Mouse (Mus musculus) lung, postnatal 10 days (tissue): ENCODE data around the gene Ttn.

Source experiments
- DNase-seq: peaks from one replicate; pipeline ENCODE4 v3.0.0; 2021

Ttn gene

GRCm38 (mm10) chr2:76817796-76818195 is 164.6 kb downstream of the Ttn start:
- DNase-seq = no peak

GRCm38 (mm10) chr2:76814048-76814817 is 168.1 kb downstream of the Ttn start:
- DNase-seq = no peak

GRCm38 (mm10) chr2:76811160-76811559 is 171.2 kb downstream of the Ttn start:
- no peak for DNase-seq

GRCm38 (mm10) chr2:76808334-76808733 is 174.0 kb downstream of the Ttn start:
- DNase-seq = no peak

- DNase-seq = no peak
Measured at GRCm38 (mm10) chr2:76807284-76807683, 175.1 kb downstream of the Ttn start.

- no peak for DNase-seq
Measured at GRCm38 (mm10) chr2:76806861-76807260, 175.5 kb downstream of the Ttn start.

- no peak for DNase-seq
Measured at GRCm38 (mm10) chr2:76806376-76806775, 176.0 kb downstream of the Ttn start.

GRCm38 (mm10) chr2:76805191-76805892 is 177.0 kb downstream of the Ttn start:
- DNase-seq = no peak

- DNase-seq = no peak
Measured at GRCm38 (mm10) chr2:76784171-76784570, 198.2 kb downstream of the Ttn start.

- DNase-seq = no peak
Measured at GRCm38 (mm10) chr2:76780792-76781191, 201.6 kb downstream of the Ttn start.

GRCm38 (mm10) chr2:76769831-76770230 is 212.5 kb downstream of the Ttn start:
- no peak for DNase-seq

GRCm38 (mm10) chr2:76767231-76767630 is 215.1 kb downstream of the Ttn start:
- no peak for DNase-seq

- DNase-seq = no peak
Measured at GRCm38 (mm10) chr2:76764526-76764925, 217.8 kb downstream of the Ttn start.

GRCm38 (mm10) chr2:76762154-76762553 is 220.2 kb downstream of the Ttn start:
- DNase-seq = no peak

GRCm38 (mm10) chr2:76756461-76756860 is 225.9 kb downstream of the Ttn start:
- DNase-seq = no peak

- no peak for DNase-seq
Measured at GRCm38 (mm10) chr2:76751993-76752392, 230.4 kb downstream of the Ttn start.

- DNase-seq = no peak
Measured at GRCm38 (mm10) chr2:76749341-76750110, 232.8 kb downstream of the Ttn start.

GRCm38 (mm10) chr2:76748696-76749095 is 233.7 kb downstream of the Ttn start:
- no peak for DNase-seq

- DNase-seq = no peak
Measured at GRCm38 (mm10) chr2:76719650-76720049, 262.7 kb downstream of the Ttn start.

- peak; percentile 5 for DNase-seq
Measured at GRCm38 (mm10) chr2:76714984-76715383, 267.4 kb downstream of the Ttn start.

GRCm38 (mm10) chr2:76708512-76708911 is 273.8 kb downstream of the Ttn start:
- DNase-seq = no peak

GRCm38 (mm10) chr2:76705655-76706054 is 276.7 kb downstream of the Ttn start:
- DNase-seq = no peak

- DNase-seq = no peak
Measured at GRCm38 (mm10) chr2:76702751-76703150, 279.6 kb downstream of the Ttn start.

GRCm38 (mm10) chr2:76702188-76702587 is 280.2 kb downstream of the Ttn start:
- no peak for DNase-seq
